Mouse (Mus musculus): Measurements from ENCODE around the gene Rfx8. TPM values are rescaled to one million over a fixed set of nuclear protein-coding genes. Genes with fewer than 3 reads are reported as not detected.
A peak's percentile ranks its signal among the peaks of the same experiment; 100 is the strongest.

Rfx8 gene
- total and polyA plus RNA-seq, 3 experiments = 0.20 to 0.35 (median 0.26) TPM

- DNase-seq = no peak
- Histone ChIP-seq H3K9ac (ENCODE audit: low read depth, low read length) (no peak overlapping the region), H3K4me3 (no peak overlapping the region), H3K27me3 (ENCODE audit: control insufficient read depth, insufficient read depth, low read length) (no peaks in the 10 kb centered on the region), H3K4me1 (ENCODE audit: control insufficient read depth, insufficient read depth, low read length) (peaks cover 9% of the 10 kb centered on the region), H3K27ac (no peak overlapping the region), H3K79me2 (replicated peaks; ENCODE audit: control insufficient read depth, insufficient read depth, low read length) (no peaks in the 10 kb centered on the region), H3K36me3 (ENCODE audit: control insufficient read depth, insufficient read depth, low read length) (no peaks in the 10 kb centered on the region)
- TF ChIP-seq POLR2A (IDR thresholded peaks at IDR 0.05; ENCODE audit: insufficient read depth, low read depth, low read length) (no peak), CTCF (IDR thresholded peaks at IDR 0.05) (no peak)
- intact Hi-C loops (cut with DNase I) = no loop called here
- 59% methylated on average over 7 of the region's 7 CpGs for WGBS
These were observed 20.2 kb upstream of the Rfx8 start for GRCm38 (mm10) chr1:39740948-39741347.

DNA sequence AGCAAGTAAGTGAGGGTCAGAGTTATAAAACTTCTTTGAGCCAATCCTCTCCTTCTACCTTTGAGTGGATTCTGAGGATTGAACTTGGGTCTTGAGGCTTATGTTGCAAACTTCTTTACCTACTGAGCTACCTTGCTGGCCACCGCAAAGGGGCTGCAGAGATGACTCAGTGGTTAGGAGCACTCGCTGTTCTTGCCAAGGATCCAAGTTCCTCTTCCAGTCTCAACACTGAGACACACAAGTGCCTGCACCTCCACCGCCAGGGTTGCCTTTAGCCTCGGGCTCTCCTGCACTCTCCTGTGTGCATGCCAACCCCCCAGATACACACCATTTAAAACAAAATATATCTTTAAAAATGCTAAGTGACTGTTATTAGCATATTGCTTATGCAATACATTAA is 19.2 kb upstream of the Rfx8 start:
- intact Hi-C loops (cut with DNase I) = no loop called here
- Histone ChIP-seq H3K79me2 (replicated peaks; ENCODE audit: control insufficient read depth, insufficient read depth, low read length) (no peaks in the 10 kb centered on the region), H3K4me1 (ENCODE audit: control insufficient read depth, insufficient read depth, low read length) (peaks cover 12% of the 10 kb centered on the region), H3K4me3 (no peak overlapping the region), H3K9ac (ENCODE audit: low read depth, low read length) (no peak overlapping the region), H3K36me3 (ENCODE audit: control insufficient read depth, insufficient read depth, low read length) (no peaks in the 10 kb centered on the region), H3K27ac (no peak overlapping the region), H3K27me3 (ENCODE audit: control insufficient read depth, insufficient read depth, low read length) (no peaks in the 10 kb centered on the region)
- DNase-seq = no peak
- 83% methylated on average over 4 of the region's 4 CpGs for WGBS
- no peak for TF ChIP-seq POLR2A (IDR thresholded peaks at IDR 0.05; ENCODE audit: insufficient read depth, low read depth, low read length)
- TF ChIP-seq EP300 (IDR thresholded peaks at IDR 0.05; ENCODE audit: insufficient read depth, low read depth, low read length) = no peak
- no peak for TF ChIP-seq CTCF (IDR thresholded peaks at IDR 0.05)

DNA sequence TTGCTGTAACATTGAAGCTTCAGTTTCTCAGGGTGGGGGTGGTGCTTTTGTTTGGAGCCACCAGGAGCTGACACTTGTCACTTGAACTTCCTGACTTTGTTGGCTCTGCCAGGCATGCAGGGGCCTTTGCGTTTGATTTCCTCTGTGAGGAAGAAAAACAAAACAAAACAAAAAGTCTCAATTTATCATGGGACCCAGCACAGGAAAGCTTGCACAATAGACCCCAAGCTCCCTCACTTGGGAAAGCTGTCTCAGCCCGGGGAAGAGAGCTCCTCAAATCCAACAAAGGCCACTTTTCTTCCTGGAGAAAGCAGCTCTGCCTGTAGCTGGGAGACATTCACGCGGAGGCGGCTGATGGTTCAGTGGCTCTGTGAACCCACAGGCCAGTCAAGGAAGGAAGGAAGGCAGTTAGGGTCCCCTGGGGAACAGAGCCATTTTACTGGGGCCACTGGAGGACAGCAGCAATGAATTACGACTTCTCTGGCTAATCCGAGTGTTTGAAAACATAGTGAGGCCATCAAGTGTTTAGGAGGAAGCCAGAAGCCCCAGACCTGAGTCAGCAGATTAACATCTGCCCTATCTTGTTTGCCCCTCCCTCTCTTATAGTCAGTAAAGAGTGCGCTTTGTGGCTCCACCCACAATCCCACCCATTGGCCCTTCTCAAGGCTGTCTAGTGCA is 15.3 kb upstream of the Rfx8 start:
- 0 out of 2 replicates have a peak, but pooled peaks have one; percentile 42 for TF ChIP-seq POLR2A (IDR thresholded peaks at IDR 0.05; ENCODE audit: insufficient read depth, low read depth, low read length)
- TF ChIP-seq EP300 (IDR thresholded peaks at IDR 0.05; ENCODE audit: insufficient read depth, low read depth, low read length) = 0 out of 2 replicates have a peak, but pooled peaks have one; percentile 42
- no peak for TF ChIP-seq CTCF (IDR thresholded peaks at IDR 0.05)
- Histone ChIP-seq H3K9ac (ENCODE audit: low read depth, low read length) (0 out of 2 replicates have a peak overlapping the region, but pooled peaks have one; percentile 2), H3K27ac (peak overlapping the region; percentile 72), H3K4me1 (ENCODE audit: control insufficient read depth, insufficient read depth, low read length) (peaks cover 22% of the 10 kb centered on the region), H3K79me2 (replicated peaks; ENCODE audit: control insufficient read depth, insufficient read depth, low read length) (no peaks in the 10 kb centered on the region), H3K27me3 (ENCODE audit: control insufficient read depth, insufficient read depth, low read length) (no peaks in the 10 kb centered on the region), H3K4me3 (no peak overlapping the region), H3K36me3 (ENCODE audit: control insufficient read depth, insufficient read depth, low read length) (no peaks in the 10 kb centered on the region)
- 40% methylated on average over 8 of the region's 8 CpGs for WGBS
- intact Hi-C loops (cut with DNase I) = no loop called here
- DNase-seq = peak; percentile 70 to 79

GRCm38 (mm10) chr1:39735493-39735892 is 14.7 kb upstream of the Rfx8 start:
- Histone ChIP-seq H3K27ac (peak overlapping the region; percentile 72), H3K79me2 (replicated peaks; ENCODE audit: control insufficient read depth, insufficient read depth, low read length) (no peaks in the 10 kb centered on the region), H3K9ac (ENCODE audit: low read depth, low read length) (no peak overlapping the region), H3K27me3 (ENCODE audit: control insufficient read depth, insufficient read depth, low read length) (no peaks in the 10 kb centered on the region), H3K4me3 (no peak overlapping the region), H3K36me3 (ENCODE audit: control insufficient read depth, insufficient read depth, low read length) (no peaks in the 10 kb centered on the region), H3K4me1 (ENCODE audit: control insufficient read depth, insufficient read depth, low read length) (peaks cover 22% of the 10 kb centered on the region)
- WGBS = 33% methylated on average over 2 of the region's 2 CpGs
- TF ChIP-seq EP300 (IDR thresholded peaks at IDR 0.05; ENCODE audit: insufficient read depth, low read depth, low read length) (no peak), CTCF (IDR thresholded peaks at IDR 0.05) (no peak), POLR2A (IDR thresholded peaks at IDR 0.05; ENCODE audit: insufficient read depth, low read depth, low read length) (no peak)
- DNase-seq = peak in 1 of 2 experiments; percentile 33
- intact Hi-C loops (cut with DNase I) = no loop called here

DNA sequence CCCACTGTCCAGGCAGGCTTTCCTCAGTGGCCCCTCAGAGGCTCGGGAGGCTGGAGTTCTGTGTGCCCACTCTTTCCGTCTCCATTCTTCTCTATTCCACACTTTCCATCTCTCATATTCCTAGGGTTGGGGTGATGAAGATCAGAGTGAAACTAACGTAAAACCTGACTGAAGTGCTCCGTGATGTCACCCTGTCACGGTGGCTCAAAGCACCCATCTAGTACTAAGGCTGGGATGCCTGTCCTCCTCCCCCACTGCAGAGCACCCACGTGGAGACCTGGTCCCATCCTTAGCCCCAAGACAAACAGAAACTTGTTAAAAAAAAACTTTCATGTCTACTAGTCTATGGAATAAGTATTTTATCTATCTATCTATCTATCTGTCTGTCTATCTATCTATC is 14.1 kb upstream of the Rfx8 start:
- H3K4me3 ChIP-seq = no peak overlapping the region
- H3K36me3 ChIP-seq (ENCODE audit: control insufficient read depth, insufficient read depth, low read length) = no peaks in the 10 kb centered on the region
- peaks cover 22% of the 10 kb centered on the region for H3K4me1 ChIP-seq (ENCODE audit: control insufficient read depth, insufficient read depth, low read length)
- intact Hi-C loops (cut with DNase I) = loop anchor here (1.0 kb wide), 2 partner anchors 21 to 133 kb away; no protein-coding TSS in a partner anchor
- WGBS = 64% methylated on average over 6 of the region's 6 CpGs
- no peak for DNase-seq
- TF ChIP-seq EP300 (IDR thresholded peaks at IDR 0.05; ENCODE audit: insufficient read depth, low read depth, low read length) = no peak
- TF ChIP-seq POLR2A (IDR thresholded peaks at IDR 0.05; ENCODE audit: insufficient read depth, low read depth, low read length) = no peak
- TF ChIP-seq CTCF (IDR thresholded peaks at IDR 0.05) = no peak
- no peaks in the 10 kb centered on the region for H3K79me2 ChIP-seq (replicated peaks; ENCODE audit: control insufficient read depth, insufficient read depth, low read length)
- H3K27me3 ChIP-seq (ENCODE audit: control insufficient read depth, insufficient read depth, low read length) = no peaks in the 10 kb centered on the region
- peak overlapping the region; percentile 60 for H3K27ac ChIP-seq
- no peak overlapping the region for H3K9ac ChIP-seq (ENCODE audit: low read depth, low read length)

DNA sequence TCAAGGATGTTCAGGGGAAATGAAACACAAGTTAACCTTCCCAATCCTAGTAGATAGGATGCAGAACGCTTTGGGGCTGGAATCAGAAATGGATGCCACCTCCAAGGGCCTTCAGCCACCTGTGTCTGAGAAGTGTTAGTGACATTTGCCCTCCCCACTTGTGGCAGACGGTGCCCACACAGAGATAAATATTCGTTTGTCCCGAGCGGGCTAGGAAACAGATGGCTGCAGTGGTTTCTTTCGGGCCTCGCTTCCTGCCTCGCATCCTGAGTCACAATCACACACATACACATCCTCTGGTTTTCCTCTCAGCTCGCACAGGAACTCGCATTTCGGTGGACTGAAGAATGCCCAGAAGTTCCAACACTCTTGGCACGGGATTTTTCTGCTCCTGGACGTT is 13.5 kb upstream of the Rfx8 start:
- intact Hi-C loops (cut with DNase I) = loop anchor here (1.0 kb wide), 2 partner anchors 20 to 134 kb away; no protein-coding TSS in a partner anchor
- H3K27ac ChIP-seq = peak overlapping the region; percentile 60
- no peak overlapping the region for H3K4me3 ChIP-seq
- 47% methylated on average over 13 of the region's 13 CpGs for WGBS
- no peaks in the 10 kb centered on the region for H3K79me2 ChIP-seq (replicated peaks; ENCODE audit: control insufficient read depth, insufficient read depth, low read length)
- no peak overlapping the region for H3K9ac ChIP-seq (ENCODE audit: low read depth, low read length)
- TF ChIP-seq EP300 (IDR thresholded peaks at IDR 0.05; ENCODE audit: insufficient read depth, low read depth, low read length) (no peak), POLR2A (IDR thresholded peaks at IDR 0.05; ENCODE audit: insufficient read depth, low read depth, low read length) (no peak), CTCF (IDR thresholded peaks at IDR 0.05) (no peak)
- no peaks in the 10 kb centered on the region for H3K36me3 ChIP-seq (ENCODE audit: control insufficient read depth, insufficient read depth, low read length)
- DNase-seq = peak in 1 of 2 experiments; percentile 52
- no peaks in the 10 kb centered on the region for H3K27me3 ChIP-seq (ENCODE audit: control insufficient read depth, insufficient read depth, low read length)
- peaks cover 22% of the 10 kb centered on the region for H3K4me1 ChIP-seq (ENCODE audit: control insufficient read depth, insufficient read depth, low read length)
